ENCODE assay signal across 24 mouse cellular contexts in the genomic region with DNA sequence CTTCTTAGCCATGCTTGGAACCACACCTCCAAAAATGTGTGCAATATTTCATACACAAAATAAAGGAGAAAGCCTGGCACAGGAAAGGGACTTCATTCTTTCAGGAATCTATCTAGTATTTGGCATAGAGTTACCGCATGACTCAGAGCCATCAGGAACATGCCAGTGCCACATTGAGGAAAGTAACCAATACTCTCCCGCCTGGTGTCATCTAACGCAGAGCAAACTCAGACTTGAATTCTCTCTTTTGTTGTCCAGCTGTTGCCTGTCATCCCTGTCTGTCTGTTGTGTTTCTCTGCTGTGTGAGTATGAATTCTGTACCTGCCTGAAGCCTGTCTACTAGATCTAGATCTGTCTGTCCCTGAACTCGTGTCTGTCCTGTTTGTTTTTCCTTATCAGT.
DNase-seq lines count a peak whose midpoint lies in the region; ATAC-seq and TF ChIP-seq lines count a peak whose summit lies in the region.
"Had no signal": no experiment of that assay in that cellular context is flagged by ENCODE, and none has a peak within 500 bp of the region (broad histone marks: within the 10 kb centered on the region; RNA-seq: fewer than 3 reads in every experiment).

No protein-coding gene starts in this region.

- H3K27ac ChIP-seq in kidney, embryonic 15.5 days: peak overlapping the region; percentile 13; the same call in 1 of the 2 replicates
- no peak overlapping the region for H3K27ac ChIP-seq in kidney, adult 2 months (ENCODE audit: insufficient read depth, low read depth, low read length)
- peak overlapping the region; percentile 41; the same call in 1 of the 2 replicates for H3K27ac ChIP-seq in lung, embryonic 16.5 days (ENCODE audit: low read length)
- H3K27ac ChIP-seq in hindbrain, embryonic 14.5 days: no peak overlapping the region
- H3K27ac ChIP-seq: heart, embryonic 10.5 days; hindbrain, embryonic 12.5 days; macrophage; midbrain, embryonic 13.5 days; neural tube, embryonic 15.5 days; stomach, embryonic 15.5 days had no signal

- no peak overlapping the region for H3K4me3 ChIP-seq in kidney, embryonic 15.5 days (replicated peaks)
- no peak overlapping the region for H3K4me3 ChIP-seq in kidney, adult 2 months (ENCODE audit: insufficient read depth, low read depth, low read length)
- no peak overlapping the region for H3K4me3 ChIP-seq in lung, embryonic 16.5 days (ENCODE audit: low read length)
- H3K4me3 ChIP-seq in hindbrain, embryonic 14.5 days (replicated peaks; ENCODE audit: low read length): no peak overlapping the region
- H3K4me3 ChIP-seq: heart, embryonic 10.5 days; hindbrain, embryonic 12.5 days; midbrain, embryonic 13.5 days; neural tube, embryonic 15.5 days; stomach, embryonic 15.5 days had no signal

- DNase-seq in kidney, adult 2 months: no peak
- no peak for DNase-seq in lung, postnatal 14 days
- DNase-seq in Muller cell, postnatal 12 days (ENCODE audit: inconsistent ontology term): peak; percentile 83
- no peak for DNase-seq in thymus, postnatal 0 days (ENCODE audit: low spot score)
- no peak for DNase-seq in hindbrain, embryonic 14.5 days (ENCODE audit: low spot score)
- DNase-seq: adrenal gland, postnatal 14 days; cerebellum, adult 2 months; cerebellum, postnatal 14 days; gastrocnemius, postnatal 14 days; heart, postnatal 36 days; layer of hippocampus, adult 9-11 months; right cerebral cortex, postnatal 25 days; thymus, postnatal 14 days had no signal

- no peaks in the 10 kb centered on the region for H3K9me3 ChIP-seq in kidney, embryonic 15.5 days (replicated peaks)
- H3K9me3 ChIP-seq in lung, embryonic 16.5 days (ENCODE audit: control insufficient read depth, low read length): 0 out of 2 replicates have a peak, but pooled peaks cover 1% of the 10 kb centered on the region
- no peaks in the 10 kb centered on the region for H3K9me3 ChIP-seq in hindbrain, embryonic 14.5 days (ENCODE audit: control insufficient read depth, low read length)
- H3K9me3 ChIP-seq: heart, embryonic 10.5 days; hindbrain, embryonic 12.5 days; midbrain, embryonic 13.5 days; neural tube, embryonic 15.5 days; stomach, embryonic 15.5 days had no signal

- no peak for TF ChIP-seq POLR2A in kidney, adult 2 months (IDR thresholded peaks at IDR 0.05; ENCODE audit: low read depth, low read length)

- TF ChIP-seq CTCF in kidney, adult 2 months (conservative IDR thresholded peaks at IDR 0.05; ENCODE audit: insufficient read depth, insufficient read length, low read depth, low read length): no peak

- WGBS in kidney, embryonic 15.5 days: 47% methylated on average over 4 of the region's 4 CpGs
- 71% methylated on average over 4 of the region's 4 CpGs for WGBS in kidney, adult 2 months
- 17% methylated on average over 4 of the region's 4 CpGs for WGBS in lung, embryonic 16.5 days
- WGBS in hindbrain, embryonic 14.5 days: 81% methylated on average over 4 of the region's 4 CpGs

- 0 out of 2 replicates have a peak, but pooled peaks cover 6% of the 10 kb centered on the region for H3K4me1 ChIP-seq in kidney, embryonic 15.5 days
- H3K4me1 ChIP-seq in kidney, adult 2 months (ENCODE audit: control insufficient read depth, insufficient read depth, low read length): no peaks in the 10 kb centered on the region
- H3K4me1 ChIP-seq in lung, embryonic 16.5 days (replicated peaks; ENCODE audit: control insufficient read depth, insufficient read depth, low read length): peaks cover 14% of the 10 kb centered on the region
- H3K4me1 ChIP-seq in hindbrain, embryonic 14.5 days (replicated peaks; ENCODE audit: control insufficient read depth, insufficient read depth, low read length): no peaks in the 10 kb centered on the region
- H3K4me1 ChIP-seq: heart, embryonic 10.5 days; hindbrain, embryonic 12.5 days; midbrain, embryonic 13.5 days; neural tube, embryonic 15.5 days; stomach, embryonic 15.5 days had no signal

- H3K9ac ChIP-seq in kidney, embryonic 15.5 days: no peak overlapping the region
- no peak overlapping the region for H3K9ac ChIP-seq in lung, embryonic 16.5 days (ENCODE audit: low read length)
- no peak overlapping the region for H3K9ac ChIP-seq in hindbrain, embryonic 14.5 days
- H3K9ac ChIP-seq: hindbrain, embryonic 12.5 days; midbrain, embryonic 13.5 days; neural tube, embryonic 15.5 days; stomach, embryonic 15.5 days had no signal

- ATAC-seq in kidney, embryonic 15.5 days (replicated peaks; ENCODE audit: low FRiP score): 0 out of 2 replicates have a peak, but pooled peaks have one; percentile 49
- 0 out of 2 replicates have a peak, but pooled peaks have one; percentile 19 for ATAC-seq in lung, embryonic 16.5 days (ENCODE audit: low read depth)
- ATAC-seq in hindbrain, embryonic 14.5 days (ENCODE audit: low FRiP score): no peak
- ATAC-seq: forebrain, embryonic 14.5 days; intestine, embryonic 16.5 days; midbrain, embryonic 13.5 days had no signal

- H3K36me3 ChIP-seq in kidney, embryonic 15.5 days: no peaks in the 10 kb centered on the region; the same call in 1 of the 2 replicates
- no peaks in the 10 kb centered on the region for H3K36me3 ChIP-seq in kidney, adult 2 months (ENCODE audit: control insufficient read depth, insufficient read depth, low read length)
- H3K36me3 ChIP-seq in lung, embryonic 16.5 days (ENCODE audit: control insufficient read depth, insufficient read depth, low read length): no peaks in the 10 kb centered on the region
- no peaks in the 10 kb centered on the region for H3K36me3 ChIP-seq in hindbrain, embryonic 14.5 days (replicated peaks; ENCODE audit: control insufficient read depth, insufficient read depth)
- H3K36me3 ChIP-seq: G1E; hindbrain, embryonic 12.5 days; midbrain, embryonic 13.5 days; neural tube, embryonic 15.5 days; stomach, embryonic 15.5 days had no signal

- H3K4me2 ChIP-seq in kidney, embryonic 15.5 days: no peak overlapping the region
- H3K4me2 ChIP-seq in lung, embryonic 16.5 days (ENCODE audit: low read depth, low read length): no peak overlapping the region
- H3K4me2 ChIP-seq in hindbrain, embryonic 14.5 days (replicated peaks): no peak overlapping the region
- H3K4me2 ChIP-seq: hindbrain, embryonic 12.5 days; midbrain, embryonic 13.5 days; neural tube, embryonic 15.5 days; stomach, embryonic 15.5 days had no signal

- no peaks in the 10 kb centered on the region for H3K27me3 ChIP-seq in kidney, embryonic 15.5 days
- no peaks in the 10 kb centered on the region for H3K27me3 ChIP-seq in kidney, adult 2 months (replicated peaks; ENCODE audit: control insufficient read depth, insufficient read depth, low read length)
- H3K27me3 ChIP-seq in lung, embryonic 16.5 days (ENCODE audit: control insufficient read depth, insufficient read depth, low read depth, low read length): no peaks in the 10 kb centered on the region
- H3K27me3 ChIP-seq in hindbrain, embryonic 14.5 days (ENCODE audit: control insufficient read depth, insufficient read depth, low read length): no peaks in the 10 kb centered on the region
- H3K27me3 ChIP-seq: hindbrain, embryonic 12.5 days; midbrain, embryonic 13.5 days; neural tube, embryonic 15.5 days; stomach, embryonic 15.5 days had no signal

Comparison
In these comparisons a context has a peak if more than half of its experiments do, and no peak if none do; other contexts are left out.
1. H3K27ac ChIP-seq: peak in kidney, embryonic 15.5 days (single experiment) and lung, embryonic 16.5 days (single experiment); none in kidney, adult 2 months (single experiment) and hindbrain, embryonic 14.5 days (single experiment).